Mouse (Mus musculus): ENCODE measurements around the gene Vmn1r71. TPM values are rescaled to one million over a fixed set of nuclear protein-coding genes. Genes with fewer than 3 reads are reported as not detected.
"Not testable (repeated sequence)": the region's sequence is repeated elsewhere in the genome, so short reads cannot be mapped to it uniquely, and the experiment has no call there.

Gene Vmn1r71
- not detected for total RNA-seq (2021)
- long read RNA-seq, experiment 1 = 0 reads
- long read RNA-seq, experiment 2 = 0 reads

GRCm38 (mm10) chr7:10754264-10754663, at the start of gene Vmn1r71:
Vmn1r71 (minus strand) TSS chr7:10754364.
- no peak for DNase-seq

- not testable (repeated sequence) for DNase-seq
Measured at GRCm38 (mm10) chr7:10757551-10757950, 3.4 kb upstream of the Vmn1r71 start.

Other genes starting within 250 kb of the Vmn1r71 start
- not detected for gene Vmn1r68, start 195.9 kb downstream of the Vmn1r71 start, total RNA-seq (2021)
- gene Vmn1r69, start 140.7 kb downstream of the Vmn1r71 start, total RNA-seq (2021) = not detected
- gene Vmn1r70, start 122.8 kb downstream of the Vmn1r71 start, total RNA-seq (2021) = not detected
- not detected for gene Nlrp4b, start 66.6 kb downstream of the Vmn1r71 start, total RNA-seq (2021)
- not detected for gene Zscan4b, start 150.7 kb upstream of the Vmn1r71 start, total RNA-seq (2021)